Mouse (Mus musculus): ENCODE results near the gene Klf7.
"Not testable (repeated sequence)": the region's sequence is repeated elsewhere in the genome, so short reads cannot be mapped to it uniquely, and the experiment has no call there.

Gene Klf7

GRCm38 (mm10) chr1:64121559-64122465, at the start of gene Klf7:
Klf7 (minus strand) TSS chr1:64122282.
- DNase-seq (ENCODE audit: low spot score): peak; percentile 97

GRCm38 (mm10) chr1:64164526-64165062, 42.5 kb upstream of the Klf7 start:
- no peak for DNase-seq (ENCODE audit: low spot score)

- DNase-seq (ENCODE audit: low spot score): peak; percentile 79
Measured at GRCm38 (mm10) chr1:64158766-64159165, 36.7 kb upstream of the Klf7 start.

GRCm38 (mm10) chr1:64149185-64149584, 27.1 kb upstream of the Klf7 start:
- DNase-seq (ENCODE audit: low spot score): no peak

- DNase-seq (ENCODE audit: low spot score): no peak
Measured at GRCm38 (mm10) chr1:64142691-64143445, 20.8 kb upstream of the Klf7 start.

- DNase-seq (ENCODE audit: low spot score): no peak
Measured at GRCm38 (mm10) chr1:64134439-64134838, 12.4 kb upstream of the Klf7 start.

- no peak for DNase-seq (ENCODE audit: low spot score)
Measured at GRCm38 (mm10) chr1:64126822-64127221, 4.7 kb upstream of the Klf7 start.

- DNase-seq (ENCODE audit: low spot score): no peak
Measured at GRCm38 (mm10) chr1:64122466-64122830, 366 bp upstream of the Klf7 start.

- peak; percentile 61 for DNase-seq (ENCODE audit: low spot score)
Measured at GRCm38 (mm10) chr1:64120811-64121515, 1.1 kb downstream of the Klf7 start.

- DNase-seq (ENCODE audit: low spot score): peak; percentile 72
Measured at GRCm38 (mm10) chr1:64120421-64120810, 1.7 kb downstream of the Klf7 start.

- DNase-seq (ENCODE audit: low spot score): peak; percentile 17
Measured at GRCm38 (mm10) chr1:64119851-64120250, 2.2 kb downstream of the Klf7 start.

- DNase-seq (ENCODE audit: low spot score): peak; percentile 47
Measured at GRCm38 (mm10) chr1:64119358-64119794, 2.7 kb downstream of the Klf7 start.

- DNase-seq (ENCODE audit: low spot score): no peak
Measured at GRCm38 (mm10) chr1:64118285-64119170, 3.6 kb downstream of the Klf7 start.

- DNase-seq (ENCODE audit: low spot score): no peak
Measured at GRCm38 (mm10) chr1:64117478-64118284, 4.4 kb downstream of the Klf7 start.

GRCm38 (mm10) chr1:64116746-64117455, 5.2 kb downstream of the Klf7 start:
- no peak for DNase-seq (ENCODE audit: low spot score)

GRCm38 (mm10) chr1:64114579-64114978, 7.5 kb downstream of the Klf7 start:
- no peak for DNase-seq (ENCODE audit: low spot score)

GRCm38 (mm10) chr1:64108653-64109052, 13.4 kb downstream of the Klf7 start:
- DNase-seq (ENCODE audit: low spot score): not testable (repeated sequence)

- no peak for DNase-seq (ENCODE audit: low spot score)
Measured at GRCm38 (mm10) chr1:64107526-64107925, 14.6 kb downstream of the Klf7 start.

GRCm38 (mm10) chr1:64106127-64106526, 16.0 kb downstream of the Klf7 start:
- no peak for DNase-seq (ENCODE audit: low spot score)
